Mouse (Mus musculus) lung, postnatal 0 days (tissue): Measurements from ENCODE around the gene Gm44973. TPM values are rescaled to one million over a fixed set of nuclear protein-coding genes. Genes with fewer than 3 reads are reported as not detected.

Experiments used
- ATAC-seq: fragments of 200-750 bp; cut with Nextera tagmentation; 2 replicates; pipeline ENCODE4 v1.8.0; 2017; ENCODE audit warnings: moderate library complexity
- DNase-seq: peaks from one replicate; pipeline ENCODE4 v3.0.0-alpha.2; 2016; ENCODE audit warnings: low spot score
- H3K27ac ChIP-seq: fragments of 300-500 bp; sonication (generic); 2 replicates; pipeline ENCODE4 v1.5.1; 2014; ENCODE audit warnings: antibody characterized with exemption, mild to moderate bottlenecking, low read length, mixed read lengths
- H3K27me3 ChIP-seq: fragments of 300-500 bp; sonication (generic); replicated peaks from 2 replicates; pipeline ENCODE4 v1.6.1; 2014; ENCODE audit warnings: low read length, mixed read lengths; ENCODE audit not compliant: insufficient read depth
- H3K36me3 ChIP-seq: fragments of 300-500 bp; sonication (generic); 2 replicates; pipeline ENCODE4 v1.6.1; 2014; ENCODE audit warnings: low read length, mixed read lengths; ENCODE audit not compliant: insufficient read depth
- H3K4me1 ChIP-seq: fragments of 300-500 bp; sonication (generic); 2 replicates; pipeline ENCODE4 v1.6.1; 2014; ENCODE audit warnings: antibody characterized with exemption, low read depth, low read length, mixed read lengths; ENCODE audit not compliant: insufficient read depth
- H3K4me2 ChIP-seq: fragments of 300-500 bp; sonication (generic); replicated peaks from 2 replicates; pipeline ENCODE4 v1.6.1; 2014; ENCODE audit warnings: low read depth, mild to moderate bottlenecking, low read length, moderate library complexity, mixed read lengths
- H3K4me3 ChIP-seq: fragments of 300-500 bp; sonication (generic); 2 replicates; pipeline ENCODE4 v1.5.1; 2014; ENCODE audit warnings: low read depth, low read length
- H3K9ac ChIP-seq: fragments of 300-500 bp; sonication (generic); replicated peaks from 2 replicates; pipeline ENCODE4 v1.6.1; 2014; ENCODE audit warnings: low read depth, mild to moderate bottlenecking
- H3K9me3 ChIP-seq: fragments of 300-500 bp; sonication (generic); 2 replicates; pipeline ENCODE4 v1.6.1; 2016; ENCODE audit warnings: low read length, mixed read lengths
- CTCF ChIP-seq: IDR thresholded peaks from 2 replicates; pipeline ENCODE4 v1.5.1; 2016; ENCODE audit warnings: antibody characterized with exemption, mild to moderate bottlenecking
- EP300 ChIP-seq: IDR thresholded peaks from 2 replicates; pipeline ENCODE4 v1.6.1; 2016; ENCODE audit warnings: antibody characterized with exemption, mild to moderate bottlenecking, control low read depth
- WGBS: fragments of 180-500 bp; shearing (Covaris S2); extraction: QIAGEN DNeasy Blood & Tissue Kit; methylation state at CpG from one replicate; pipeline ENCODE4 v1.1.7; 2014; 5-methylcytosine and 5-hydroxymethylcytosine counted together
- polyA plus RNA-seq: library from polyadenylated mRNA; unstranded; fragments of >200 nt; fragmentation: Nextera tagmentation; extraction: Ambion mirVana; gene quantifications from 2 replicates; pipeline ENCODE4 v1.2.1, GENCODE M21; 2015

Gm44973 gene
- polyA plus RNA-seq, 1 experiment from 2014 or later: 4.4 TPM

GRCm38 (mm10) chr7:5038940-5039339, 23.6 kb downstream of the Gm44973 start:
- DNase-seq (no peak), ATAC-seq (no peak)
- Histone ChIP-seq H3K36me3 (0 out of 2 replicates have a peak, but pooled peaks cover 2% of the 10 kb centered on the region), H3K4me2 (peak overlapping the region; percentile 41), H3K27me3 (no peaks in the 10 kb centered on the region), H3K9ac (no peak overlapping the region), H3K4me1 (no peaks in the 10 kb centered on the region), H3K27ac (no peak overlapping the region), H3K9me3 (no peaks in the 10 kb centered on the region), H3K4me3 (peak overlapping the region; percentile 53; the same call in 1 of the 2 replicates)
- TF ChIP-seq EP300 (no peak), CTCF (no peak)
- 27% methylated on average over 5 of the region's 5 CpGs for WGBS

- Histone ChIP-seq H3K9ac (no peak overlapping the region), H3K4me1 (no peaks in the 10 kb centered on the region), H3K27ac (no peak overlapping the region), H3K9me3 (no peaks in the 10 kb centered on the region), H3K4me2 (no peak overlapping the region), H3K4me3 (no peak overlapping the region), H3K36me3 (no peaks in the 10 kb centered on the region), H3K27me3 (no peaks in the 10 kb centered on the region)
- WGBS: 68% methylated on average over 2 of the region's 2 CpGs
- DNase-seq (no peak), ATAC-seq (no peak)
- TF ChIP-seq EP300: no peak
- no peak for TF ChIP-seq CTCF
Measured at GRCm38 (mm10) chr7:5044981-5045380, 29.7 kb downstream of the Gm44973 start.

- Histone ChIP-seq H3K4me3 (no peak overlapping the region), H3K9ac (no peak overlapping the region), H3K27me3 (no peaks in the 10 kb centered on the region), H3K36me3 (no peaks in the 10 kb centered on the region), H3K4me2 (no peak overlapping the region), H3K9me3 (no peaks in the 10 kb centered on the region), H3K27ac (no peak overlapping the region), H3K4me1 (peaks cover 5% of the 10 kb centered on the region; the same call in 1 of the 2 replicates)
- no peak for ATAC-seq
- 65% methylated on average over 2 of the region's 2 CpGs for WGBS
- DNase-seq: no peak
- TF ChIP-seq CTCF: peak; percentile 6; the same call in 1 of the 2 replicates
- no peak for TF ChIP-seq EP300
Measured at GRCm38 (mm10) chr7:5046112-5046511, 30.8 kb downstream of the Gm44973 start.

- 24% methylated on average over 2 of the region's 2 CpGs for WGBS
- DNase-seq: peak; percentile 86
- Histone ChIP-seq H3K4me1 (peaks cover 10% of the 10 kb centered on the region; the same call in 1 of the 2 replicates), H3K4me3 (no peak overlapping the region), H3K36me3 (no peaks in the 10 kb centered on the region), H3K4me2 (no peak overlapping the region), H3K27me3 (no peaks in the 10 kb centered on the region), H3K9ac (no peak overlapping the region), H3K9me3 (no peaks in the 10 kb centered on the region), H3K27ac (no peak overlapping the region)
- 0 out of 2 replicates have a peak, but pooled peaks have one; percentile 27 for ATAC-seq
- TF ChIP-seq CTCF (peak; percentile 66), EP300 (no peak)
Measured at GRCm38 (mm10) chr7:5047313-5047712, 32.0 kb downstream of the Gm44973 start.

GRCm38 (mm10) chr7:5051193-5052192, 36.2 kb downstream of the Gm44973 start, which contains the start of gene Zfp580:
Gene Zfp580 (plus strand): TSS chr7:5051538.
- Histone ChIP-seq H3K4me2 (peak within 1 kb of the TSS; percentile 94), H3K9ac (peak within 1 kb of the TSS; percentile 67), H3K4me1 (peaks cover 20% of the 10 kb centered on the region), H3K27me3 (peaks cover 35% of the 10 kb centered on the region), H3K9me3 (no peaks in the 10 kb centered on the region), H3K4me3 (peak within 1 kb of the TSS; percentile 80), H3K27ac (peak within 1 kb of the TSS; percentile 77), H3K36me3 (no peaks in the 10 kb centered on the region)
- 3% methylated on average over 63 of the region's 65 CpGs for WGBS
- TF ChIP-seq CTCF (no peak), EP300 (no peak)
- ATAC-seq (peak; percentile 88), DNase-seq (peak; percentile 81)

- 1% methylated on average over 10 of the region's 12 CpGs for WGBS
- Histone ChIP-seq H3K27ac (no peak overlapping the region), H3K9ac (0 out of 2 replicates have a peak overlapping the region, but pooled peaks have one; percentile 67), H3K9me3 (no peaks in the 10 kb centered on the region), H3K4me3 (peak overlapping the region; percentile 80), H3K4me1 (peaks cover 20% of the 10 kb centered on the region), H3K27me3 (peaks cover 45% of the 10 kb centered on the region), H3K4me2 (peak overlapping the region; percentile 94), H3K36me3 (no peaks in the 10 kb centered on the region)
- ATAC-seq: no peak
- no peak for TF ChIP-seq EP300
- no peak for TF ChIP-seq CTCF
- no peak for DNase-seq
Measured at GRCm38 (mm10) chr7:5052438-5052837, 37.1 kb downstream of the Gm44973 start.
